20 mouse cellular contexts compared by ENCODE assay signal in genomic region chrX:153940089-153940488, GRCm38 (mm10).
"Had no signal": no experiment of that assay in that cellular context is flagged by ENCODE, and none has a peak within 500 bp of the region (broad histone marks: within the 10 kb centered on the region; RNA-seq: fewer than 3 reads in every experiment).

No protein-coding gene starts in this region.

- H3K27ac ChIP-seq: kidney, embryonic 15.5 days; left cerebral cortex, adult 2 months; liver, embryonic 13.5 days; macrophage; midbrain, embryonic 10.5 days; midbrain, embryonic 13.5 days; neural tube, embryonic 13.5 days had no signal

- DNase-seq: kidney, adult 11 months; kidney, adult 8-10 months; kidney, postnatal 10 days; kidney, postnatal 36 days; layer of hippocampus, postnatal 36 days; liver, embryonic 13.5 days; lung, embryonic 14.5 days; thymus, adult 2 months; thymus, postnatal 14 days; thymus, postnatal 4 days had no signal

- H3K4me3 ChIP-seq: kidney, embryonic 15.5 days; left cerebral cortex, adult 2 months; liver, embryonic 13.5 days; megakaryocyte, embryonic 14.5 days; midbrain, embryonic 10.5 days; midbrain, embryonic 13.5 days; myocyte; neural tube, embryonic 13.5 days had no signal

- H3K36me3 ChIP-seq: kidney, embryonic 15.5 days; liver, embryonic 13.5 days; midbrain, embryonic 10.5 days; midbrain, embryonic 13.5 days; neural tube, embryonic 13.5 days had no signal

- H3K27me3 ChIP-seq: kidney, embryonic 15.5 days; liver, embryonic 13.5 days; midbrain, embryonic 13.5 days; neural tube, embryonic 13.5 days had no signal

- H3K9me3 ChIP-seq: kidney, embryonic 15.5 days; liver, embryonic 13.5 days; midbrain, embryonic 10.5 days; midbrain, embryonic 13.5 days; neural tube, embryonic 13.5 days had no signal

- H3K4me2 ChIP-seq: kidney, embryonic 15.5 days; liver, embryonic 13.5 days; lung, embryonic 14.5 days; midbrain, embryonic 13.5 days; neural tube, embryonic 13.5 days had no signal

- H3K9ac ChIP-seq: kidney, embryonic 15.5 days; liver, embryonic 13.5 days; lung, embryonic 14.5 days; midbrain, embryonic 13.5 days; neural tube, embryonic 13.5 days had no signal

- H3K4me1 ChIP-seq: kidney, embryonic 15.5 days; liver, embryonic 13.5 days; megakaryocyte, embryonic 14.5 days; midbrain, embryonic 10.5 days; midbrain, embryonic 13.5 days; neural tube, embryonic 13.5 days had no signal

- ATAC-seq: lung, postnatal 0 days; midbrain, embryonic 13.5 days; midbrain, embryonic 16.5 days had no signal
